Comparison of ENCODE assay signal across 22 mouse cellular contexts in the genomic region with DNA sequence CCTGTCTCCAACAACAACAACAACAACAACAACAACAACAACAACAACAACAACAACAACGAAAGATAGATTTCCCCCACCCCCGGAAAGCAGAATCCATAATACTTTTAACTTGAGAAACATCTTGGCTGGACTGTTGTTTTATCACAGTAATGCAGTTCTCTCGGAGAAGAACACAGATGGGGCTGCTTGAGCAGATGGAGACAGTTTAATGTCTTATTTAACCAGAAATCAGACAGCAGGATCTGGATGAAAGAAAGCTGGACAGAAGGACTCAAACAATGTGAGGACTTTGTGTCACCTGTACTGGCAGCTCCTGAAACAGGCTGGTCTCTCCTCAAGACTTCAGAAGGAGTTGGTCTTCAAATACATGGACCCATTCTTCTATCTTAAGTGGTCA.
DNase-seq lines count a peak whose midpoint lies in the region; ATAC-seq and TF ChIP-seq lines count a peak whose summit lies in the region.
"Had no signal": no experiment of that assay in that cellular context is flagged by ENCODE, and none has a peak within 500 bp of the region (broad histone marks: within the 10 kb centered on the region; RNA-seq: fewer than 3 reads in every experiment).

No protein-coding gene starts in this region.

- peak overlapping the region; percentile 62; the same call in 1 of the 2 replicates for H3K27ac ChIP-seq in layer of hippocampus, adult 2 months
- H3K27ac ChIP-seq: embryonic facial prominence, embryonic 12.5 days; embryonic facial prominence, embryonic 15.5 days; heart, adult 2 months; heart, embryonic 10.5 days; heart, embryonic 13.5 days; hindbrain, embryonic 12.5 days; hindbrain, embryonic 15.5 days had no signal

- ATAC-seq in frontal cortex, adult (ENCODE audit: low TSS enrichment) = peak; percentile 53
- ATAC-seq: activated CD4-positive, CD25-positive, alpha-beta regulatory T cell, adult 4 months; forebrain, embryonic 14.5 days; forebrain, postnatal 0 days had no signal

- no peak for TF ChIP-seq CTCF in layer of hippocampus, adult 2 months (conservative IDR thresholded peaks at IDR 0.05)

- no peak overlapping the region for H3K4me3 ChIP-seq in layer of hippocampus, adult 2 months
- H3K4me3 ChIP-seq: embryonic facial prominence, embryonic 12.5 days; embryonic facial prominence, embryonic 15.5 days; heart, adult 2 months; heart, embryonic 10.5 days; heart, embryonic 13.5 days; hindbrain, embryonic 12.5 days; hindbrain, embryonic 15.5 days had no signal

- no peak for DNase-seq in frontal cortex, postnatal 36 days (ENCODE audit: low spot score in 2 of 2)
- no peak for DNase-seq in layer of hippocampus, adult 2 months (ENCODE audit: low spot score in 2 of 2)
- no peak for DNase-seq in layer of hippocampus, adult 9-10 months (ENCODE audit: low spot score)
- peak; percentile 5 for DNase-seq in right cerebral cortex, postnatal 25 days
- DNase-seq in right cerebral cortex, adult 18-20 months = no peak
- DNase-seq: adrenal gland, adult 8-10 months; adrenal gland, postnatal 25 days; gastrocnemius, postnatal 10 days; gastrocnemius, postnatal 36 days; heart, adult 2 months; heart, postnatal 14 days; heart, postnatal 4 days had no signal
